Mouse (Mus musculus): ENCODE data around the gene Oaz2. TPM values are rescaled to one million over a fixed set of nuclear protein-coding genes. Genes with fewer than 3 reads are reported as not detected.

The Oaz2 gene
- polyA plus RNA-seq, 1 experiment from 2014 or later, result 166 TPM

DNA sequence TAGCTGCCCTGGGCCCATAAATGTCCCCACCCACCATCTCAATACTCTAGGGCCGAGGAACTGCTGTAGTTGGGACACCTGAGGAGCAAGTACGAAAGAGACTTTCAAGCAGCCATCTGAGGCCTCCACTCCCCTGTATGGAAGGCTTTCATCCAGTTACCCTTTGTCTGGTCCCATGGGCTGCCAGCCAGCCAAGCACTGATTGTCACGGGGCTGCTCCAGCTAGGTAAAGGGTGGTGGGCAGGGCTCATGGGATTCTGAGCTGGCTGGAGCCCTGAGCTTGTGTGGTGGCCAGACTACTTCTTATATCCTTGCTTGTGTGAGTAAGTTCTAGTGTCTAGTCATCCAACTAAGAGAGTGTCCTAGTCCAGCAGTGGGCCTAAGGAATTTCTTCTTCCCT, 10.6 kb upstream of the Oaz2 start:
- 83% methylated on average over 3 of the region's 3 CpGs for WGBS
- DNase-seq (ENCODE audit: low spot score) (no peak), ATAC-seq (replicated peaks; ENCODE audit: low FRiP score, low TSS enrichment, low read depth) (no peak)
- Histone ChIP-seq H3K27ac (ENCODE audit: low read depth) (no peak overlapping the region), H3K4me2 (ENCODE audit: low read length) (no peak overlapping the region), H3K27me3 (replicated peaks; ENCODE audit: control insufficient read depth, insufficient read depth, low read length) (no peaks in the 10 kb centered on the region), H3K4me1 (replicated peaks; ENCODE audit: control insufficient read depth, insufficient read depth, low read length) (no peaks in the 10 kb centered on the region), H3K9me3 (ENCODE audit: control insufficient read depth, low read length) (no peaks in the 10 kb centered on the region), H3K36me3 (ENCODE audit: control insufficient read depth, insufficient read depth, low read length) (no peaks in the 10 kb centered on the region), H3K9ac (ENCODE audit: low read length) (no peak overlapping the region), H3K4me3 (ENCODE audit: low read depth, low read length) (no peak overlapping the region)

DNA sequence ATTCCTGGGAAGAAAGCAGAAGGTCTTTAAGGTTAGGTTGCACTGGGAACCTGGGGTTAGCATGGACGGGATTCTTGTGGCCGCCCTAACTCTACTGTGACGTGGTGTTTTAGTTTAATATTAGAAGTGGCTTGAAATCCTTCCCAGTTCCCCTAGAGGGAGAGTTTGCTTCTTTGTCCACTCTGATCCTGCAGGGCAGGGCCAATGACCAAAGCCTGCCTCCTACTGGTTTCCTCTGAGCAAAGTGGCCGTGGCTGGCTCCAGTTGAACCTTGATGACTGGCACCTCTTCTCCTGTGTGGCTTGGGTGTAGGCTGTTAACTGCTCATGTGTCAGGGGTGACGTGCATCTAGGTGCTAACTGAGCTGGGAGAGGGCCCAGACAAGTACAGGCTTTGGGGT, 6.8 kb upstream of the Oaz2 start:
- no peaks in the 10 kb centered on the region for H3K27me3 ChIP-seq (replicated peaks; ENCODE audit: control insufficient read depth, insufficient read depth, low read length)
- no peaks in the 10 kb centered on the region for H3K9me3 ChIP-seq (ENCODE audit: control insufficient read depth, low read length)
- H3K27ac ChIP-seq (ENCODE audit: low read depth), result no peak overlapping the region
- DNase-seq (ENCODE audit: low spot score) (no peak), ATAC-seq (replicated peaks; ENCODE audit: low FRiP score, low TSS enrichment, low read depth) (no peak)
- no peak overlapping the region for H3K4me2 ChIP-seq (ENCODE audit: low read length)
- no peaks in the 10 kb centered on the region for H3K4me1 ChIP-seq (replicated peaks; ENCODE audit: control insufficient read depth, insufficient read depth, low read length)
- H3K9ac ChIP-seq (ENCODE audit: low read length), result no peak overlapping the region
- WGBS, result 72% methylated on average over 5 of the region's 5 CpGs
- H3K36me3 ChIP-seq (ENCODE audit: control insufficient read depth, insufficient read depth, low read length), result no peaks in the 10 kb centered on the region
- H3K4me3 ChIP-seq (ENCODE audit: low read depth, low read length), result no peak overlapping the region

DNA sequence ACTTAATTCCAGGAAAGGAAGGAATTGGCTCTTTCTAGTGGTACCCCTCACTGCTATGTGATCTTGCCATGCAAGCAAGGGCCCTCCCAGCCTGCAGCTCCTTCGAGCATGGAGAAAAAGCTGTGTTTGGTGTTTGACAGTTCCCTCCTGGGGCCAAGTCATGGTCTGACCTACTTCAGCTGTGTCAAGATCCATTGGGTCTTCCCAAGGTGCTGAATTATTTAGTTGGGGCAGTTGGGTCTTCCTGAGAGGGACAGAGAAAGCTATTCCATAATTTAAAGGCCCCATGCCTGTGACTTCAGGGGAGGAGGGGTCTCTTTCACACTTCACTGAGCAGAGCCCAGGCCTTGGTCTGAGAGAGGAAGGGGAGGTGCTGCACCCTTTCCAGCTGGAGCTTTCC, 6.3 kb upstream of the Oaz2 start:
- no peaks in the 10 kb centered on the region for H3K36me3 ChIP-seq (ENCODE audit: control insufficient read depth, insufficient read depth, low read length)
- no peak overlapping the region for H3K4me3 ChIP-seq (ENCODE audit: low read depth, low read length)
- H3K9me3 ChIP-seq (ENCODE audit: control insufficient read depth, low read length), result no peaks in the 10 kb centered on the region
- no peaks in the 10 kb centered on the region for H3K27me3 ChIP-seq (replicated peaks; ENCODE audit: control insufficient read depth, insufficient read depth, low read length)
- no peak overlapping the region for H3K4me2 ChIP-seq (ENCODE audit: low read length)
- no peaks in the 10 kb centered on the region for H3K4me1 ChIP-seq (replicated peaks; ENCODE audit: control insufficient read depth, insufficient read depth, low read length)
- DNase-seq (ENCODE audit: low spot score) (no peak), ATAC-seq (replicated peaks; ENCODE audit: low FRiP score, low TSS enrichment, low read depth) (no peak)
- H3K9ac ChIP-seq (ENCODE audit: low read length), result no peak overlapping the region
- 60% methylated on average over 1 of the region's 1 CpGs for WGBS
- no peak overlapping the region for H3K27ac ChIP-seq (ENCODE audit: low read depth)

DNA sequence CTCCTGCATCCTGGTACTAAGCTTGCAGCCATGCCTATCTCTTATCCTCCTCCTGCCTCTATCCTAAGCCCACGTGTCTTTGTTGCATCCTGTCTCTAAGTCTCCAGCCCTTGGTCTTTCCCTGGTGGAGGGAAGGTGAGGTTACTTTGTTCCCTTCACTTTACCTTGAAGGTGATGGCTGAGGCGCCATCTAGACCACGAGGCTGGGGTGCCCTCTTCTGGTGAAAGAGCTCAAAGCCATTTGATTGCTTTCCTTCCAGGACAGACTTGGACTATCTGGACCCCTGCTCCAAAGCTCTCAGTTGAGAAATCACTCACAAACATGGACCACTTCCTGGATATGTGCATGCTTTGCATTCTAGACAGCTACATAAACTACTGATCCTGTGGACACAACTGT, 3.6 kb upstream of the Oaz2 start:
- no peak for ATAC-seq (replicated peaks; ENCODE audit: low FRiP score, low TSS enrichment, low read depth)
- peak; percentile 81 for DNase-seq (ENCODE audit: low spot score)
- Histone ChIP-seq H3K9me3 (ENCODE audit: control insufficient read depth, low read length) (no peaks in the 10 kb centered on the region), H3K27ac (ENCODE audit: low read depth) (no peak overlapping the region), H3K4me2 (ENCODE audit: low read length) (no peak overlapping the region), H3K4me3 (ENCODE audit: low read depth, low read length) (no peak overlapping the region), H3K27me3 (replicated peaks; ENCODE audit: control insufficient read depth, insufficient read depth, low read length) (no peaks in the 10 kb centered on the region), H3K9ac (ENCODE audit: low read length) (no peak overlapping the region), H3K4me1 (replicated peaks; ENCODE audit: control insufficient read depth, insufficient read depth, low read length) (no peaks in the 10 kb centered on the region), H3K36me3 (ENCODE audit: control insufficient read depth, insufficient read depth, low read length) (no peaks in the 10 kb centered on the region)
- WGBS, result 0% methylated on average over 3 of the region's 3 CpGs

DNA sequence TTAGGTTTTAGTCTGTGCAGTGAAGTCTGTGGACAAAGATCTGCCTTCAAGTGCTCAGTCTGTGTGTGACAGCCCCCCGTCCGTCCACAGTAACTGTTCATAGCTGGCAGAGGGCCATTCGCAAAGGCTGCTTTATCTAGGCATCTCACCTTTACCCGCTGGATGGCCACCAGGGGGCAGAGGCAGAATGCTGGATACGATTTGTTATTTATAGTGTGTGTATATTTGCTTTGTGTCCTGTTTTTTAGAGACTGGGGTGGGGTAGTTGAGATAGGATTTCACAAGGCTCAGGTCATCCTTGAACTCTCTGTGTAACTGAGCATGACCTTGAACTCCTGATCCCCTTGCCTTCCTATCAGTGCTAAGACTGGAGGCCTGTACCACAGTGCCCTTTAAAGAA, 1.8 kb upstream of the Oaz2 start:
- H3K27ac ChIP-seq (ENCODE audit: low read depth), result no peak overlapping the region
- no peak overlapping the region for H3K9ac ChIP-seq (ENCODE audit: low read length)
- no peak overlapping the region for H3K4me2 ChIP-seq (ENCODE audit: low read length)
- H3K27me3 ChIP-seq (replicated peaks; ENCODE audit: control insufficient read depth, insufficient read depth, low read length), result no peaks in the 10 kb centered on the region
- WGBS, result 21% methylated on average over 5 of the region's 5 CpGs
- ATAC-seq (replicated peaks; ENCODE audit: low FRiP score, low TSS enrichment, low read depth) (no peak), DNase-seq (ENCODE audit: low spot score) (peak; percentile 77)
- H3K36me3 ChIP-seq (ENCODE audit: control insufficient read depth, insufficient read depth, low read length), result no peaks in the 10 kb centered on the region
- H3K4me3 ChIP-seq (ENCODE audit: low read depth, low read length), result no peak overlapping the region
- no peaks in the 10 kb centered on the region for H3K4me1 ChIP-seq (replicated peaks; ENCODE audit: control insufficient read depth, insufficient read depth, low read length)
- H3K9me3 ChIP-seq (ENCODE audit: control insufficient read depth, low read length), result no peaks in the 10 kb centered on the region

DNA sequence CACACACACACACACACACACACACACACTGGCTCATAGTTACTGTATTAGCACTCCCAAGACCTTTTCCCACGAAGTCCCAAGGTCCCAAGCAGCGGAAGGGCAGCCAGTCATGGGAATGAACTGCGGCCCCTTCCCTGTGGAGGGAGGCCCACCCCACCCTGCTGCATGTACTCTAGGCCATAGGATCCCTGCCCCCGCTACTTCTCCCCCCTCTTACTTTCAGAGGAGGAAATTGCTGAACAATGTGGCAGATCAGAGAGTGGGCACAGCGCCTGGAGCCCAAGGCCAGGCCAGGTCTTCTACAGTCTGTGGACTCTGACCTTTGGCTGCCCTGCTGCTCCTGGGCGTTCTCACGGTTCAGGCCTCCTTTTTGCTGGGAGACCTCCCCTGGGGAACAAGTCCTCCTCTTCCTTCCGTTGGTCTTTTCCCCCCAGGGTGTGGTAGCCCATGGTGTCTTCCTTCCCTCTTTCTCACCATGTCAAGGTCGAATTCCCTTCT, 3.7 kb downstream of the Oaz2 start:
- H3K4me2 ChIP-seq (ENCODE audit: low read length), result no peak overlapping the region
- WGBS, result 50% methylated on average over 9 of the region's 9 CpGs
- no peak overlapping the region for H3K9ac ChIP-seq (ENCODE audit: low read length)
- no peak overlapping the region for H3K27ac ChIP-seq (ENCODE audit: low read depth)
- H3K36me3 ChIP-seq (ENCODE audit: control insufficient read depth, insufficient read depth, low read length), result no peaks in the 10 kb centered on the region
- H3K4me3 ChIP-seq (ENCODE audit: low read depth, low read length), result no peak overlapping the region
- H3K9me3 ChIP-seq (ENCODE audit: control insufficient read depth, low read length), result no peaks in the 10 kb centered on the region
- H3K4me1 ChIP-seq (replicated peaks; ENCODE audit: control insufficient read depth, insufficient read depth, low read length), result no peaks in the 10 kb centered on the region
- ATAC-seq (replicated peaks; ENCODE audit: low FRiP score, low TSS enrichment, low read depth) (no peak; the same call in 1 of the 2 replicates), DNase-seq (ENCODE audit: low spot score) (no peak)
- no peaks in the 10 kb centered on the region for H3K27me3 ChIP-seq (replicated peaks; ENCODE audit: control insufficient read depth, insufficient read depth, low read length)

DNA sequence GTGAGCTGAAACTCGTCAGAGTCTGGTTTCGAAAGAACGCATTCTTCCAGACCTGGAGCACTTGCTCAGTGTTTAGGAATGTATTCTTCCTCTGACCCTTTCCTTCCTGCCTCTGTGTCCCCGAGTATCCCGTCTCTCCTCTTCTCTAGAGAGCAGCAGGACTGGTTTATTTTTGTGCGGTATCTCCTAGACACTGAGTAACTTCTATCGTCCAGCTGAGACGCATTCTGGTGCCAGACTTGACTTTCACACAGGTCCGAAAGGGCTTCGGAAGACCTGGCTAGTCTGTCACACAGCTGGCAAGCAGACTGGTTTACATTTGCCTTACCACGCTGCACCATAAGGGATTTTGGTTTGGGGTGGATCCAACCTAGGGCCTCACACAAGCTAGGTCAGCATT, 5.2 kb downstream of the Oaz2 start:
- H3K27ac ChIP-seq (ENCODE audit: low read depth), result peak overlapping the region; percentile 24; the same call in 1 of the 2 replicates
- 54% methylated on average over 11 of the region's 11 CpGs for WGBS

DNA sequence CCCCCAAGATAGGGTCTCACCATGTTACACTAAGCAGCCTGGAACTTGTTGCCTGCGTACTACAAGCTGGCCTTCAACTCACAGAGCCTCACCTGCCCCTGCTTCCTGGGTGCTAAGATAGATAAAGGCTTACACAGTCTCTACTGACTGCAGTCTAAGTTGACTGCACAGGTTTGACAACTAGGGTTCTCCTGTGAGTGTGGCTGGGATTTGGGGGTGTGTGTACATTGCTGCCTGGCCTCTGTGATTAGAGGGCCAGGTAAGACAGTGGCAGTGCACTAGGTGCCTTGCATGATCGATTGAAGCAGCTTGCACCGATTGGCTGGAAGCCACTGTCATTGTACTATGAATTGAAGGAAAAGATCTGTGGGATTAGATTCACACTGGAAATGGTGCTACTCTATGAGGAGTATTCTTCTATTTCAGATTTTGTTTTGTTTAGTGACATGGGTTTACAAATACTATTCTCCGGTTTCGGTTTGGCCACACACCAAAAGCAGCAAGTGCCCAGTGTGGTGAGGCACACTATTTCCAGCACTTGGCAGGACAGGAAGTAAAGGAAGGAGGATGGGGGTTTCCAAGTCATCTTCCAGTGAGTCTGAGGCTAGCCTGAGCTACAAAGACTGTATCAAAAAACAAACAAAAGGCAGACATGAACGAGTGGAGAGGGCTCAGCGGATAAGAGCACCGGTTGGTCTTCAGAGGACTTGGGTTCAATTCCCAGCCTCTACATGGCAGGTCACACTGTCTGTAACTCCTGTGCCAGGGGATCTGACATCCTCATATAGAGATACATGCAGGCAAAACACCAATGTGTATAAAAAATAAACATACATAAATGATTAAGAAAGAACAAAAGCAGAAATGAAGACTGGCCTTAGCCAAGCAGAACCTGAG, 7.9 kb downstream of the Oaz2 start:
- Histone ChIP-seq H3K4me2 (ENCODE audit: low read length) (peak overlapping the region; percentile 51), H3K4me1 (replicated peaks; ENCODE audit: control insufficient read depth, insufficient read depth, low read length) (peaks cover 35% of the 10 kb centered on the region), H3K9ac (ENCODE audit: low read length) (peak overlapping the region; percentile 68), H3K27me3 (replicated peaks; ENCODE audit: control insufficient read depth, insufficient read depth, low read length) (no peaks in the 10 kb centered on the region), H3K27ac (ENCODE audit: low read depth) (no peak overlapping the region; the same call in 1 of the 2 replicates), H3K9me3 (ENCODE audit: control insufficient read depth, low read length) (no peaks in the 10 kb centered on the region), H3K36me3 (ENCODE audit: control insufficient read depth, insufficient read depth, low read length) (no peaks in the 10 kb centered on the region), H3K4me3 (ENCODE audit: low read depth, low read length) (peak overlapping the region; percentile 61)
- DNase-seq (ENCODE audit: low spot score), result no peak
- WGBS, result 55% methylated on average over 8 of the region's 8 CpGs
- ATAC-seq (replicated peaks; ENCODE audit: low FRiP score, low TSS enrichment, low read depth), result peak; percentile 41

More for the DNA sequence above, 5.2 kb downstream of the Oaz2 start:
- peaks cover 9% of the 10 kb centered on the region for H3K4me1 ChIP-seq (replicated peaks; ENCODE audit: control insufficient read depth, insufficient read depth, low read length)
- H3K27me3 ChIP-seq (replicated peaks; ENCODE audit: control insufficient read depth, insufficient read depth, low read length), result no peaks in the 10 kb centered on the region
- H3K4me3 ChIP-seq (ENCODE audit: low read depth, low read length), result no peak overlapping the region
- H3K9me3 ChIP-seq (ENCODE audit: control insufficient read depth, low read length), result no peaks in the 10 kb centered on the region
- DNase-seq (ENCODE audit: low spot score), result no peak
- no peaks in the 10 kb centered on the region for H3K36me3 ChIP-seq (ENCODE audit: control insufficient read depth, insufficient read depth, low read length)
- no peak overlapping the region for H3K9ac ChIP-seq (ENCODE audit: low read length)
- ATAC-seq (replicated peaks; ENCODE audit: low FRiP score, low TSS enrichment, low read depth), result no peak
- no peak overlapping the region for H3K4me2 ChIP-seq (ENCODE audit: low read length)

All from intestine, embryonic 14.5 days (tissue).